Mouse (Mus musculus): Measurements from ENCODE around the gene Satb2. TPM values are rescaled to one million over a fixed set of nuclear protein-coding genes. Genes with fewer than 3 reads are reported as not detected.

Gene Satb2
- total RNA-seq (2021) (1 to 10 TPM; 2.1 to 2.3 TPM), polyA plus RNA-seq (2012; rRNA removed) (0.52 and 1.1 TPM in 2 replicates)
- long read RNA-seq: 0 reads

- DNase-seq: no peak
Measured at GRCm38 (mm10) chr1:56978151-56978700, at the start of gene Satb2. Gene Satb2, minus strand, starts transcription at chr1:56978650.

GRCm38 (mm10) chr1:57018941-57019340, 40.5 kb upstream of the Satb2 start:
- no peak for DNase-seq

- DNase-seq: no peak
Measured at GRCm38 (mm10) chr1:57013856-57014255, 35.4 kb upstream of the Satb2 start.

GRCm38 (mm10) chr1:57009171-57009570, 30.7 kb upstream of the Satb2 start:
- no peak for DNase-seq

- no peak for DNase-seq
Measured at GRCm38 (mm10) chr1:56995041-56995440, 16.6 kb upstream of the Satb2 start.

GRCm38 (mm10) chr1:56992310-56992709, 13.9 kb upstream of the Satb2 start:
- no peak for DNase-seq

GRCm38 (mm10) chr1:56991613-56992012, 13.2 kb upstream of the Satb2 start:
- peak; percentile 39 for DNase-seq

GRCm38 (mm10) chr1:56984483-56984810, 6.0 kb upstream of the Satb2 start:
- DNase-seq: no peak

GRCm38 (mm10) chr1:56983771-56984482, 5.5 kb upstream of the Satb2 start:
- DNase-seq: no peak

- DNase-seq: no peak
Measured at GRCm38 (mm10) chr1:56983100-56983590, 4.7 kb upstream of the Satb2 start.

- DNase-seq: no peak
Measured at GRCm38 (mm10) chr1:56982631-56983030, 4.2 kb upstream of the Satb2 start.

- DNase-seq: no peak
Measured at GRCm38 (mm10) chr1:56981947-56982555, 3.6 kb upstream of the Satb2 start.

GRCm38 (mm10) chr1:56981508-56981907, 3.1 kb upstream of the Satb2 start:
- no peak for DNase-seq

GRCm38 (mm10) chr1:56980631-56981275, 2.3 kb upstream of the Satb2 start:
- no peak for DNase-seq

GRCm38 (mm10) chr1:56979531-56980395, 1.3 kb upstream of the Satb2 start:
- DNase-seq: no peak

GRCm38 (mm10) chr1:56977201-56978100, 999 bp downstream of the Satb2 start:
- peak; percentile 73 for DNase-seq

- DNase-seq: no peak
Measured at GRCm38 (mm10) chr1:56976825-56977104, 1.7 kb downstream of the Satb2 start.

GRCm38 (mm10) chr1:56976044-56976824, 2.2 kb downstream of the Satb2 start:
- DNase-seq: no peak

GRCm38 (mm10) chr1:56975546-56975945, 2.9 kb downstream of the Satb2 start:
- no peak for DNase-seq

GRCm38 (mm10) chr1:56974187-56974586, 4.3 kb downstream of the Satb2 start:
- DNase-seq: no peak

Data from adrenal gland, adult 2 months (tissue).